Mouse (Mus musculus): ENCODE data around the gene C2cd3. TPM values are rescaled to one million over a fixed set of nuclear protein-coding genes. Genes with fewer than 3 reads are reported as not detected.

C2cd3 gene
- 8.5 and 10.3 TPM in 2 replicates for polyA plus RNA-seq (2015; fragmentation: Nextera tagmentation; extraction: Ambion mirVana)

DNA sequence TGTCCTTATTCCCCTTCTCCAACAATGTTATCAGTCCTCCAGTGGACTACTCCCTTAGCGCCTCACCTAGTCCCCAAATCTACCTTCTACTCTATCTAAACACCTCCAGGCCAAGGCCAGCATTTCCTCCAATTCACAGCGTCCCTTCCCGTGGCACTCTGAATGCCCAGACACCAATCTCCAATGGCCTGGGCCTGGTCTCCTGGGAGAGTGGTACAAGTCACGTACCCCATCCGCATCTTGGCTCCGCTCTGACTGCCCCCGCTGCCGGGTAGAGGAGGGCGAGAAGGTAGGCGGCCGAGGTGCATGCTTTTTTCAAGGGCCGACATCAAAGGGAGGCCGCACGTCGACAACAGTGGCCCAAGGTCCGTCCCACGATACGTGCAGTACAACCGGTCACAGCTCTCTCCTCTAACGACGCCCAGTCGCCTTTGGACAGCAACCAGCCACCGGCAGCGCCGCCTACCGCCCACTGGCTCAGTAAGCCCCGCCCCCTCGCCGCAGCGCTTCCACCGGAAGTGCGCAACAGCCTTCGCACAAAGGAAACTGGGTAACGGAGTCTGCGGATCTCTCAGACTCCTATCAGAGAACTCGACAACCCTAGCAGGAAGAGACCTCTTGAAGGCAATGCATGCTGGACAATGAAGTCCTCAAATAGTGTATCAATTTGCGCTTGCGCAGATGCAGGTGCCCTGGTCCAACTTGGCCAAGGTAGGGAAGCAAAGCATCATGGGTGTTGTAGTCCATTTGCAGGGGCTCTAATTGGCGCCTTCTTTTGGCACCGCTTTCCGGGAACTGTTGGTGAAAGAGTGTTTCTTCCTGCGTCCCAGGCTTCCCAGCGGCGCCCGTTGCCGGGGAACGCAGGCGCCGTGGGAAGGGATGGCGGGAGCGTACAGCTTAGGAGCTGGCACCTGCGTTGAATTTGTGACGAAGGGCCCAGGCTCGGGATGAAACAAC is at the start of gene C2cd3, which contains the start of gene Ppme1:
TSS of gene C2cd3 (plus strand) at position 739 of the 957 bp plus-strand sequence.
TSS of gene Ppme1 (minus strand) at position 813 of the 957 bp plus-strand sequence.
- DNase-seq (peak; percentile 98), ATAC-seq (ENCODE audit: low read depth) (peak; percentile 95)
- peak within 1 kb of the TSS; percentile 78 for H3K4me3 ChIP-seq (replicated peaks)
- peaks cover 25% of the 10 kb centered on the region for H3K4me1 ChIP-seq (replicated peaks)
- no peaks in the 10 kb centered on the region for H3K27me3 ChIP-seq
- no peaks in the 10 kb centered on the region for H3K9me3 ChIP-seq (replicated peaks)
- WGBS (ENCODE audit: insufficient replicate concordance): under 1% methylated on average over 54 of the region's 54 CpGs
- peak within 1 kb of the TSS; percentile 91 for H3K27ac ChIP-seq
- H3K36me3 ChIP-seq: peaks cover 20% of the 10 kb centered on the region
- H3K9ac ChIP-seq: peak within 1 kb of the TSS; percentile 89
- H3K4me2 ChIP-seq: peak within 1 kb of the TSS; percentile 88

DNA sequence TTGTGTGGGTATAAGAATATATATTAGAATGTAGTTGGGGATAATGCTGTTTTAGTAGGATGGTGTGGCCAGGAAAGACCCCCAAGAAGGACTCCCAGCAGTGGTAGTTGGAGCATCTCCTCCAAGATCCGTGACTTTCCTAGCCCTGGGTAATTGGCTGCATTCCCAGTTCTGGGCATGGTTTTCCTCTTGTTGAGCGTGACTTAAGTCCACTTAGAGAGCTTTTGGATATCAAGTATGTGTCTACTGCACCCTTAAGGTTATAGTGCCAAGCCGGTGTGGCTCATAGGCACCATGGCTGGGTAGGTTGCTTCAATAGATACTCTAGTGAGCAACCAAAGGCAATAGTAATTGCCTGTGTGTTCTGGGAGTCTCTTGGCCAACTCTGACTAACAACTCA is 48.3 kb upstream of the C2cd3 start:
- H3K36me3 ChIP-seq: peaks cover 13% of the 10 kb centered on the region
- no peak for ATAC-seq (ENCODE audit: low read depth)
- H3K27me3 ChIP-seq: no peaks in the 10 kb centered on the region
- H3K9ac ChIP-seq: no peak overlapping the region
- H3K4me2 ChIP-seq: no peak overlapping the region
- 91% methylated on average over 3 of the region's 3 CpGs for WGBS (ENCODE audit: insufficient replicate concordance)
- DNase-seq: no peak
- no peak overlapping the region for H3K4me3 ChIP-seq (replicated peaks)
- no peaks in the 10 kb centered on the region for H3K4me1 ChIP-seq (replicated peaks)
- H3K9me3 ChIP-seq (replicated peaks): no peaks in the 10 kb centered on the region
- H3K27ac ChIP-seq: no peak overlapping the region

DNA sequence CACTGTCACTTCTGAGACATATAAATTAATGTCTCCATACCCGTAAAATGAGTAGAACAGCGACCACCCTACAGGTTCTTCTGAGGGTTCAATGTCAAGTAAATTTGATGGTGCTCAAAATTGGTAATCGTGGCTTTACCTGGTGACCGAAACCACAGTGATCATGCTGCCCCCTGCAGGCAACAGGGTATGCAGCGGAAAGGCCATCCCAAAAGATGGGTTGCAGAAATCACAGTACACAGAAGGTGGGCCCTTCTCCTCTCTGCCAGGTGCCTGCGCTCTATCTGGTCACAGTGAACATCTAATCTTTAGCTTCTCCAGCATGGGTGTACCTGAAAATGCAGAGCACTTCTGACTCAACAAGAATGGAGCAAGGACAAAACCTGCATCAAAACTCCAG is 46.6 kb upstream of the C2cd3 start:
- Histone ChIP-seq H3K4me2 (no peak overlapping the region), H3K27ac (no peak overlapping the region), H3K9me3 (replicated peaks) (no peaks in the 10 kb centered on the region), H3K36me3 (peaks cover 22% of the 10 kb centered on the region), H3K9ac (no peak overlapping the region), H3K4me1 (replicated peaks) (no peaks in the 10 kb centered on the region), H3K27me3 (no peaks in the 10 kb centered on the region), H3K4me3 (replicated peaks) (no peak overlapping the region)
- DNase-seq: no peak
- ATAC-seq (ENCODE audit: low read depth): no peak
- WGBS (ENCODE audit: insufficient replicate concordance): 71% methylated on average over 6 of the region's 6 CpGs

DNA sequence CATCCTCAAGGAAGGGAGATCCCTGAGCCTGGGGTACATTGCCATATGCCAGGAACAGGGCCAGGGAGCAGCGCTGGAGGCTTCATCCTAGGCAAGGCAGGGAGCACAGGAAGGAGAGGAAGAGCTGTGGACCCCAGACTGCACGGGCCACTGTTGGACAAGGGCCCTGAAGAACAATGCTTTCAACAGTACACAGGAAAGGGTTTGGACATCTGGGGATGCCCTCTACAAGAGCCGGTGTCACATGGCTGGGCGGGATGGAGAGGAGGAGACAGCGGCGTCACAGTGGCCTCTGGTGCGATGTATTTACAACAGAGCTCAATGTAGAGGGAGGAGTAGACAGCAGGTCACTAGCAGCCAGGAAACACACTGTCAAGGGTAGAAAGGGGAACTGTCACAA is 44.5 kb upstream of the C2cd3 start:
- no peak overlapping the region for H3K4me3 ChIP-seq (replicated peaks)
- no peak overlapping the region for H3K4me2 ChIP-seq
- no peaks in the 10 kb centered on the region for H3K4me1 ChIP-seq (replicated peaks)
- WGBS (ENCODE audit: insufficient replicate concordance): 69% methylated on average over 7 of the region's 7 CpGs
- no peak overlapping the region for H3K9ac ChIP-seq
- ATAC-seq (ENCODE audit: low read depth): no peak
- no peaks in the 10 kb centered on the region for H3K27me3 ChIP-seq
- no peaks in the 10 kb centered on the region for H3K9me3 ChIP-seq (replicated peaks)
- peaks cover 38% of the 10 kb centered on the region for H3K36me3 ChIP-seq
- no peak overlapping the region for H3K27ac ChIP-seq
- no peak for DNase-seq

DNA sequence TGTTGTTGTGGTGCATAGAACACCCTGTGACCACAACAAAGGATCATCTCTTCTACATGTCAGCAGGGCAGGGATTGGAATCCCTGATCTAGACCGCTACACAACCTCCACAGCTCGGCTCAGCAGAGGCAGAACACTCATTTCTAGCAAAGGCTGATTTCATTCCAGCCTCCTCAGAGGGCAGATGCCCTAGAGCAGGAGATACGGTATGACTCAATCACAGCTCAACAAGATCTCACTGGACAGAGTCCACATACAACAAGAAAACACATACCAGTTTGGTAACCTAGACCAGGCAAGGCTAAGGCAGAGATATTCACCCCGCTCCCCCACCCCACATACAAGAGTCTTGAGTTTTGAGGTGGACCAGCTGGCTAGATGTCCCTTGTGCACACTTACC is 43.4 kb upstream of the C2cd3 start:
- Histone ChIP-seq H3K9me3 (replicated peaks) (no peaks in the 10 kb centered on the region), H3K4me2 (no peak overlapping the region), H3K4me1 (replicated peaks) (no peaks in the 10 kb centered on the region), H3K27me3 (no peaks in the 10 kb centered on the region), H3K27ac (no peak overlapping the region), H3K9ac (no peak overlapping the region), H3K4me3 (replicated peaks) (no peak overlapping the region), H3K36me3 (peaks cover 43% of the 10 kb centered on the region)
- 86% methylated on average over 4 of the region's 4 CpGs for WGBS (ENCODE audit: insufficient replicate concordance)
- DNase-seq: no peak
- ATAC-seq (ENCODE audit: low read depth): no peak

DNA sequence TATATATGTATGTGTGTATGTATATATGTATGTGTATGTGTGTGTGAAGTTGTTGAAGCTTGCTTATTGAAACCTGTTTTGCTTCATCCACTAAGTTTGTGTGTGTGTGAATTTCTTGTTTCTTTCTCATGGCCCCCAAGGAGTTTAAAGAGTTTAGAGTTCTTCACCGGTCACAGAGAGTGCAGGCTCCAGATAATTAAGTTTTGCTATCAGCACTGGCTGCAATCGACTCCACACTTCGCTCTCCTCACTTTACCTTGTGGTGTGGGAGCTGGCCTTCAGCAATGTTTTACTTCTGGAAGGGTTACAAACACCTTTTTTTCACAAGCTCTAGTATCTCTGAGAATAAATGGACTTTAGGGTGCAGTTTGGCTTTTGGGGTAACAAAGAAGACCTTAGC is 40.8 kb upstream of the C2cd3 start:
- WGBS (ENCODE audit: insufficient replicate concordance): 59% methylated on average over 3 of the region's 3 CpGs
- no peaks in the 10 kb centered on the region for H3K9me3 ChIP-seq (replicated peaks)

DNA sequence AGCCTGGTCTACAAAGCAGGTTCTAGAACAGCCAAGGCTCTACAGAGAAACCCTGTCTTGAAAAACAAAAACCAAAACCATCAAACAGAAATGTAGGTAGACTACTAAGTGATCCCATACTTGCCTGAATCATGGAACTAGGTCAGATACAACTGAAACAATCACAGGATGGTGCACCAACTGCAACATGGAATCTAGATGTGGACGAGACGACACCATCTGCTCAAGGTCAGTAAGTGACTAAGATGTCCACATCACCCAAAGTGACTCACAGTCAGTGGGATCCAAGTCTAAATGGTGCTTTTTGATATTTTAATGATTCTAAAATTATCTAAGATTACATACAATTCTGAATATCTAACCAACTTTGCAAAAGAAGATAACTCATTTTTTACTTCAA is 36.1 kb upstream of the C2cd3 start:
- Histone ChIP-seq H3K9ac (no peak overlapping the region), H3K4me3 (replicated peaks) (no peak overlapping the region), H3K4me1 (replicated peaks) (no peaks in the 10 kb centered on the region), H3K27ac (no peak overlapping the region), H3K4me2 (no peak overlapping the region), H3K9me3 (replicated peaks) (no peaks in the 10 kb centered on the region), H3K27me3 (no peaks in the 10 kb centered on the region), H3K36me3 (peaks cover 77% of the 10 kb centered on the region)
- no peak for DNase-seq
- WGBS (ENCODE audit: insufficient replicate concordance): 77% methylated on average over 2 of the region's 2 CpGs
- no peak for ATAC-seq (ENCODE audit: low read depth)

More for the DNA sequence above, 40.8 kb upstream of the C2cd3 start:
- no peak overlapping the region for H3K9ac ChIP-seq
- no peak for ATAC-seq (ENCODE audit: low read depth)
- no peaks in the 10 kb centered on the region for H3K27me3 ChIP-seq
- H3K36me3 ChIP-seq: peaks cover 66% of the 10 kb centered on the region
- DNase-seq: no peak
- H3K4me3 ChIP-seq (replicated peaks): no peak overlapping the region
- no peak overlapping the region for H3K4me2 ChIP-seq
- no peak overlapping the region for H3K27ac ChIP-seq
- H3K4me1 ChIP-seq (replicated peaks): no peaks in the 10 kb centered on the region

DNA sequence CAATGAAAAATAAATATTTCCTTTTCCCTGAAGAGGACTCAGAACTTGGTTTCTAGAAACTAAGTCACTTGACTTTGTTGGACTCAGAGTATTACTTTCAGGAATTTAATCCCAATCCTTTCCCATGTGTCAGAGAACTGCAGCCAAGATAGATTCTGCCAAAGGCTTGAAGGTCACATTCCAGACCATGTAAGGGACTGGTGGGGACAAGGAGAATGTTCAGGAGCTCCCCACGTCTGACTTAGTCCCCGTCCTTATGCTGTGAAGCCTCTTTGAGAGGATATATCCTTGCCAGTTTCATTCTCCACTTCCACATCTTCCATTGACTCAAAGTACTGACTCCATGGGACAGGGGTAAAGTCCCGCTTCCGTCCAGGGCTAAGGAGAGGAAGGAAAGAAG is 17.0 kb upstream of the C2cd3 start:
- Histone ChIP-seq H3K27ac (no peak overlapping the region), H3K9ac (no peak overlapping the region), H3K4me1 (replicated peaks) (no peaks in the 10 kb centered on the region), H3K9me3 (replicated peaks) (no peaks in the 10 kb centered on the region), H3K4me3 (replicated peaks) (no peak overlapping the region), H3K27me3 (no peaks in the 10 kb centered on the region), H3K36me3 (peaks cover 9% of the 10 kb centered on the region), H3K4me2 (no peak overlapping the region)
- no peak for DNase-seq
- WGBS (ENCODE audit: insufficient replicate concordance): 80% methylated on average over 4 of the region's 4 CpGs
- ATAC-seq (ENCODE audit: low read depth): no peak

DNA sequence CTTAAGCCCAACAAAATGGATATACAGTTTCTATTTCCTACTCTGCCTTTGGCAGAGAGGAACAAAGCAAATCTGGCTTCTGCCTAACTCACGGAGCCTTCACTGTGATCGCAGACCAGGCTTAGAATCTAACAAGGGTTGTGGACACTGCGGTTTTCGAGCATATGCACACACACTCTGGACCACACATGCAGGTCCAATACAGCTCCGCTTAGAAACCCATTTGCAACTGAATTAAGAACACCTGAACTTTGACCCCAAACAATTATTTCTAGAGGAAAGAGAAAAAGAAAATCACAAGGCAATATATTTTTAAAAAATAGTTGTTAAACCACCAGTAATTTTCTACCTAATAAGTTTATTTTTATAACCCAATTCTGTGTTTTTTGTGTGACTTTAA is 15.7 kb upstream of the C2cd3 start:
- Histone ChIP-seq H3K4me2 (no peak overlapping the region), H3K4me1 (replicated peaks) (no peaks in the 10 kb centered on the region), H3K9me3 (replicated peaks) (no peaks in the 10 kb centered on the region), H3K36me3 (peaks cover 6% of the 10 kb centered on the region), H3K27me3 (no peaks in the 10 kb centered on the region), H3K4me3 (replicated peaks) (no peak overlapping the region), H3K9ac (no peak overlapping the region), H3K27ac (no peak overlapping the region)
- ATAC-seq (ENCODE audit: low read depth): no peak
- no peak for DNase-seq
- 79% methylated on average over 5 of the region's 5 CpGs for WGBS (ENCODE audit: insufficient replicate concordance)

DNA sequence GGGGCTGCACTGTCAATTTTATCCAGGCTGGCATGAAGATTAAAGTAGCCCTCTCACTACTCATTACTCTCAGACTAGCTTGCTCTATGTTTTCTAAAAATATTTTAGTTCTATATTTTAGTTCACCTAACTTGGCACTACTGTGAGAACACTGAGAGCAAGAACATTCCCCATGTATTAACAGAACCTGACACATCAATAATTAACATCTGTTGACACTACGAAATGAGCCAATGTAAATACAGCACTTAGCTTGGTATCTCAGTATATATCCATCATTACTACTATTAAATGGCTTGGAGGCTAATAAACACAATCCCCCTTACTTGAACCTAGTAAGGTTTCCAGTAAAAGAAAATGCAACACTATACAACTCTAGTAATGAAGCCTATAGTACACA is 15.3 kb upstream of the C2cd3 start:
- no peaks in the 10 kb centered on the region for H3K27me3 ChIP-seq
- H3K9me3 ChIP-seq (replicated peaks): no peaks in the 10 kb centered on the region
- no peak overlapping the region for H3K4me3 ChIP-seq (replicated peaks)
- 78% methylated on average over 1 of the region's 1 CpGs for WGBS (ENCODE audit: insufficient replicate concordance)
- no peak for ATAC-seq (ENCODE audit: low read depth)
- no peak overlapping the region for H3K27ac ChIP-seq
- no peaks in the 10 kb centered on the region for H3K4me1 ChIP-seq (replicated peaks)
- no peak for DNase-seq
- no peak overlapping the region for H3K9ac ChIP-seq
- H3K4me2 ChIP-seq: no peak overlapping the region
- peaks cover 3% of the 10 kb centered on the region; the same call in 1 of the 2 replicates for H3K36me3 ChIP-seq

DNA sequence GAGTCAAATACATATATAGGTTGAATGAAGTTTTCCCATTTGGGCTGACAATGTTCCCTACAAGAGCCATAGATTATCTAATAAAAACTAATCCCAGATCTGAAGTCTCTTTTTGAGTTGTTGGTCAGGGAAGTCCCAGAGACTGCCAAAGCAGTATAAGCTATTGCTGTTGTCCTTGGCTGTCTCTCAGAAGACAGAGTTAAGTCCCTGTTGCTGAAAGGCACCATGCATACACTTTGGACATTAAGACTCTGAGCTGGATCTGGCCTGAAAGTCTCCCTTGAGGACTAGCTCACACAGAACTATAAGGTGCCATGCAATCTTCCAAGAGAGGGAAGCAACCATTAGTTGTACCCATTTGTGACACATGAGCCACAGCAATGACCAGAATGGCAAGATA is 14.2 kb upstream of the C2cd3 start:
- no peaks in the 10 kb centered on the region for H3K27me3 ChIP-seq
- ATAC-seq (ENCODE audit: low read depth) (no peak), DNase-seq (no peak)
- H3K36me3 ChIP-seq: peaks cover 3% of the 10 kb centered on the region; the same call in 1 of the 2 replicates
- H3K9ac ChIP-seq: no peak overlapping the region
- no peak overlapping the region for H3K4me3 ChIP-seq (replicated peaks)
- H3K27ac ChIP-seq: no peak overlapping the region
- H3K4me2 ChIP-seq: no peak overlapping the region
- H3K9me3 ChIP-seq (replicated peaks): no peaks in the 10 kb centered on the region
- H3K4me1 ChIP-seq (replicated peaks): peaks cover 3% of the 10 kb centered on the region; the same call in 1 of the 2 replicates

DNA sequence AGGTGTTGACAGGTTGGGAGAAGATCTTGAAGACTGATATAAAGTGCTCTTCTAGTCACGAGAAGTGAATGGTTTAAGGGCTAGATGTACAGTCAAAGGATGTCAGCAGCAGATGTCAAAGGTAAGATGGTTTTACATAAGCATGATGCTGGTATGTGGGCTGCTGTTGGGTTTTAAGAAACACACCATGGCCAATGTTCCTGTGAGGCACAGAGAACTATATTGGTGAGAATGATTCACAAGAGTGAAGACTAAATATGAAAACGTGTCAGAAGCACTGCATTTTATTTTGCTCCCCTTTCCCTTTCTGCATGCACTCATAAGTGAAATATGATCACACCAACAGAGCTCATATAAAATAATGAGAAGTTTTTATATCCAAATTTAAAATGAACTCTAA is 8.9 kb upstream of the C2cd3 start:
- ATAC-seq (ENCODE audit: low read depth) (no peak), DNase-seq (no peak)
- no peak overlapping the region for H3K9ac ChIP-seq
- H3K27me3 ChIP-seq: no peaks in the 10 kb centered on the region
- H3K9me3 ChIP-seq (replicated peaks): no peaks in the 10 kb centered on the region
- no peaks in the 10 kb centered on the region for H3K36me3 ChIP-seq
- 72% methylated on average over 2 of the region's 2 CpGs for WGBS (ENCODE audit: insufficient replicate concordance)
- no peak overlapping the region for H3K27ac ChIP-seq
- H3K4me2 ChIP-seq: no peak overlapping the region
- peaks cover 11% of the 10 kb centered on the region for H3K4me1 ChIP-seq (replicated peaks)
- no peak overlapping the region for H3K4me3 ChIP-seq (replicated peaks)

All from liver, embryonic 13.5 days (tissue).